Mouse (Mus musculus) stomach, postnatal 0 days (tissue): ENCODE measurements around the gene Kri1.

Experiments used
- CTCF ChIP-seq: IDR thresholded peaks from 2 replicates; pipeline ENCODE4 v1.5.1; 2016; ENCODE audit warnings: antibody characterized with exemption, low read depth, mild to moderate bottlenecking, moderate library complexity
- EP300 ChIP-seq: optimal IDR thresholded peaks from 2 replicates; pipeline ENCODE3; 2016; ENCODE audit warnings: antibody characterized with exemption

GRCm38 (mm10) chr9:21277776-21278175 lies 10.0 kb downstream of the Kri1 start:
- TF ChIP-seq CTCF (no peak), EP300 (no peak)
